Mouse (Mus musculus) E14TG2a.4 (cell line): ENCODE measurements around the gene Eftud2.

Source experiments
- CTCF ChIP-seq: conservative IDR thresholded peaks from 2 replicates; pipeline ENCODE4 v1.5.1; 2014; ENCODE audit warnings: low read length
- NANOG ChIP-seq: IDR thresholded peaks from 2 replicates; pipeline ENCODE4 v1.6.1; 2014; ENCODE audit warnings: borderline replicate concordance, low read length, mixed read lengths

- TF ChIP-seq CTCF (no peak), NANOG (no peak)
These were observed 42.7 kb downstream of the Eftud2 start for GRCm38 (mm10) chr11:102838126-102838525.
